Mouse (Mus musculus) lung, postnatal 0 days (tissue): ENCODE results near the gene Bnipl. TPM values are rescaled to one million over a fixed set of nuclear protein-coding genes. Genes with fewer than 3 reads are reported as not detected.
A peak's percentile ranks its signal among the peaks of the same experiment; 100 is the strongest.

Source experiments
- ATAC-seq: fragments of 200-750 bp; cut with Nextera tagmentation; 2 replicates; pipeline ENCODE4 v1.8.0; 2017; ENCODE audit warnings: moderate library complexity
- DNase-seq: peaks from one replicate; pipeline ENCODE4 v3.0.0-alpha.2; 2016; ENCODE audit warnings: low spot score
- H3K27ac ChIP-seq: fragments of 300-500 bp; sonication (generic); 2 replicates; pipeline ENCODE4 v1.5.1; 2014; ENCODE audit warnings: antibody characterized with exemption, mild to moderate bottlenecking, low read length, mixed read lengths
- H3K27me3 ChIP-seq: fragments of 300-500 bp; sonication (generic); replicated peaks from 2 replicates; pipeline ENCODE4 v1.6.1; 2014; ENCODE audit warnings: low read length, mixed read lengths; ENCODE audit not compliant: insufficient read depth
- H3K36me3 ChIP-seq: fragments of 300-500 bp; sonication (generic); 2 replicates; pipeline ENCODE4 v1.6.1; 2014; ENCODE audit warnings: low read length, mixed read lengths; ENCODE audit not compliant: insufficient read depth
- H3K4me1 ChIP-seq: fragments of 300-500 bp; sonication (generic); 2 replicates; pipeline ENCODE4 v1.6.1; 2014; ENCODE audit warnings: antibody characterized with exemption, low read depth, low read length, mixed read lengths; ENCODE audit not compliant: insufficient read depth
- H3K4me2 ChIP-seq: fragments of 300-500 bp; sonication (generic); replicated peaks from 2 replicates; pipeline ENCODE4 v1.6.1; 2014; ENCODE audit warnings: low read depth, mild to moderate bottlenecking, low read length, moderate library complexity, mixed read lengths
- H3K4me3 ChIP-seq: fragments of 300-500 bp; sonication (generic); 2 replicates; pipeline ENCODE4 v1.5.1; 2014; ENCODE audit warnings: low read depth, low read length
- H3K9ac ChIP-seq: fragments of 300-500 bp; sonication (generic); replicated peaks from 2 replicates; pipeline ENCODE4 v1.6.1; 2014; ENCODE audit warnings: low read depth, mild to moderate bottlenecking
- H3K9me3 ChIP-seq: fragments of 300-500 bp; sonication (generic); 2 replicates; pipeline ENCODE4 v1.6.1; 2016; ENCODE audit warnings: low read length, mixed read lengths
- CTCF ChIP-seq: IDR thresholded peaks from 2 replicates; pipeline ENCODE4 v1.5.1; 2016; ENCODE audit warnings: antibody characterized with exemption, mild to moderate bottlenecking
- EP300 ChIP-seq: IDR thresholded peaks from 2 replicates; pipeline ENCODE4 v1.6.1; 2016; ENCODE audit warnings: antibody characterized with exemption, mild to moderate bottlenecking, control low read depth
- WGBS: fragments of 180-500 bp; shearing (Covaris S2); extraction: QIAGEN DNeasy Blood & Tissue Kit; methylation state at CpG from one replicate; pipeline ENCODE4 v1.1.7; 2014; 5-methylcytosine and 5-hydroxymethylcytosine counted together
- polyA plus RNA-seq: library from polyadenylated mRNA; unstranded; fragments of >200 nt; fragmentation: Nextera tagmentation; extraction: Ambion mirVana; gene quantifications from 2 replicates; pipeline ENCODE4 v1.2.1, GENCODE M21; 2015

The Bnipl gene
- polyA plus RNA-seq, 1 experiment from 2014 or later, result 2.5 TPM

GRCm38 (mm10) chr3:95282381-95282864, 31.4 kb upstream of the Bnipl start:
- DNase-seq (peak; percentile 95), ATAC-seq (peak; percentile 58)
- peak overlapping the region; percentile 77 for H3K4me3 ChIP-seq
- H3K9me3 ChIP-seq, result no peaks in the 10 kb centered on the region
- peaks cover 19% of the 10 kb centered on the region; the same call in 1 of the 2 replicates for H3K4me1 ChIP-seq
- 0 out of 2 replicates have a peak, but pooled peaks cover under 1% of the 10 kb centered on the region for H3K36me3 ChIP-seq
- TF ChIP-seq CTCF (no peak), EP300 (peak; percentile 73)
- H3K27ac ChIP-seq, result peak overlapping the region; percentile 99
- peak overlapping the region; percentile 74 for H3K4me2 ChIP-seq
- H3K27me3 ChIP-seq, result no peaks in the 10 kb centered on the region
- H3K9ac ChIP-seq, result peak overlapping the region; percentile 86
- WGBS, result under 1% methylated on average over 11 of the region's 11 CpGs

- Histone ChIP-seq H3K4me1 (peaks cover 16% of the 10 kb centered on the region; the same call in 1 of the 2 replicates), H3K27me3 (no peaks in the 10 kb centered on the region), H3K4me2 (peak within 1 kb of the TSS; percentile 74), H3K9me3 (no peaks in the 10 kb centered on the region), H3K36me3 (no peaks in the 10 kb centered on the region), H3K9ac (peak within 1 kb of the TSS; percentile 86), H3K4me3 (peak within 1 kb of the TSS; percentile 77), H3K27ac (peak within 1 kb of the TSS; percentile 99)
- peak; percentile 99 for DNase-seq
- ATAC-seq, result peak; percentile 88
- 2% methylated on average over 53 of the region's 53 CpGs for WGBS
- peak; percentile 56 for TF ChIP-seq CTCF
- no peak for TF ChIP-seq EP300
Observed at GRCm38 (mm10) chr3:95281216-95282126, 30.5 kb upstream of the Bnipl start, which contains the start of the genes Mindy1 and Prune1. Mindy1 (plus strand) TSS chr3:95281345. Prune1 (minus strand) TSS chr3:95282076.

- no peak for ATAC-seq
- H3K9me3 ChIP-seq, result no peaks in the 10 kb centered on the region
- no peak for TF ChIP-seq CTCF
- peak; percentile 70; the same call in 1 of the 2 replicates for TF ChIP-seq EP300
Observed at GRCm38 (mm10) chr3:95280747-95281146, 29.8 kb upstream of the Bnipl start.

GRCm38 (mm10) chr3:95277149-95277551, 26.2 kb upstream of the Bnipl start:
- no peak overlapping the region for H3K9ac ChIP-seq
- ATAC-seq, result no peak
- no peaks in the 10 kb centered on the region for H3K27me3 ChIP-seq
- no peaks in the 10 kb centered on the region for H3K36me3 ChIP-seq
- H3K4me3 ChIP-seq, result no peak overlapping the region
- TF ChIP-seq EP300 (no peak), CTCF (no peak)
- H3K9me3 ChIP-seq, result no peaks in the 10 kb centered on the region
- peak; percentile 4 for DNase-seq
- H3K27ac ChIP-seq, result no peak overlapping the region
- H3K4me1 ChIP-seq, result no peaks in the 10 kb centered on the region
- no peak overlapping the region for H3K4me2 ChIP-seq
- 85% methylated on average over 1 of the region's 1 CpGs for WGBS

More at GRCm38 (mm10) chr3:95280747-95281146, 29.8 kb upstream of the Bnipl start:
- H3K4me1 ChIP-seq, result peaks cover 11% of the 10 kb centered on the region; the same call in 1 of the 2 replicates
- peak overlapping the region; percentile 77 for H3K4me3 ChIP-seq
- DNase-seq, result peak; percentile 67
- H3K36me3 ChIP-seq, result no peaks in the 10 kb centered on the region
- 12% methylated on average over 8 of the region's 8 CpGs for WGBS
- H3K27me3 ChIP-seq, result no peaks in the 10 kb centered on the region
- H3K9ac ChIP-seq, result peak overlapping the region; percentile 66; the same call in 1 of the 2 replicates
- peak overlapping the region; percentile 94 for H3K27ac ChIP-seq
- H3K4me2 ChIP-seq, result peak overlapping the region; percentile 74

GRCm38 (mm10) chr3:95276428-95276934, 25.5 kb upstream of the Bnipl start:
- peak; percentile 4 for DNase-seq
- Histone ChIP-seq H3K4me1 (no peaks in the 10 kb centered on the region), H3K36me3 (no peaks in the 10 kb centered on the region), H3K27ac (no peak overlapping the region), H3K4me3 (no peak overlapping the region), H3K27me3 (no peaks in the 10 kb centered on the region), H3K9me3 (no peaks in the 10 kb centered on the region), H3K9ac (no peak overlapping the region), H3K4me2 (no peak overlapping the region)
- no peak for ATAC-seq
- 62% methylated on average over 5 of the region's 5 CpGs for WGBS
- TF ChIP-seq EP300, result no peak
- no peak for TF ChIP-seq CTCF

GRCm38 (mm10) chr3:95275161-95275560, 24.2 kb upstream of the Bnipl start:
- TF ChIP-seq EP300, result no peak
- TF ChIP-seq CTCF, result no peak
- H3K9me3 ChIP-seq, result no peaks in the 10 kb centered on the region
- H3K36me3 ChIP-seq, result no peaks in the 10 kb centered on the region
- no peaks in the 10 kb centered on the region for H3K4me1 ChIP-seq
- ATAC-seq, result no peak
- H3K9ac ChIP-seq, result no peak overlapping the region
- WGBS, result 69% methylated on average over 6 of the region's 6 CpGs
- no peak overlapping the region for H3K4me3 ChIP-seq
- no peaks in the 10 kb centered on the region for H3K27me3 ChIP-seq
- H3K4me2 ChIP-seq, result no peak overlapping the region
- no peak for DNase-seq
- no peak overlapping the region for H3K27ac ChIP-seq
